ENCODE assay signal across 8 mouse cellular contexts in the genomic region with DNA sequence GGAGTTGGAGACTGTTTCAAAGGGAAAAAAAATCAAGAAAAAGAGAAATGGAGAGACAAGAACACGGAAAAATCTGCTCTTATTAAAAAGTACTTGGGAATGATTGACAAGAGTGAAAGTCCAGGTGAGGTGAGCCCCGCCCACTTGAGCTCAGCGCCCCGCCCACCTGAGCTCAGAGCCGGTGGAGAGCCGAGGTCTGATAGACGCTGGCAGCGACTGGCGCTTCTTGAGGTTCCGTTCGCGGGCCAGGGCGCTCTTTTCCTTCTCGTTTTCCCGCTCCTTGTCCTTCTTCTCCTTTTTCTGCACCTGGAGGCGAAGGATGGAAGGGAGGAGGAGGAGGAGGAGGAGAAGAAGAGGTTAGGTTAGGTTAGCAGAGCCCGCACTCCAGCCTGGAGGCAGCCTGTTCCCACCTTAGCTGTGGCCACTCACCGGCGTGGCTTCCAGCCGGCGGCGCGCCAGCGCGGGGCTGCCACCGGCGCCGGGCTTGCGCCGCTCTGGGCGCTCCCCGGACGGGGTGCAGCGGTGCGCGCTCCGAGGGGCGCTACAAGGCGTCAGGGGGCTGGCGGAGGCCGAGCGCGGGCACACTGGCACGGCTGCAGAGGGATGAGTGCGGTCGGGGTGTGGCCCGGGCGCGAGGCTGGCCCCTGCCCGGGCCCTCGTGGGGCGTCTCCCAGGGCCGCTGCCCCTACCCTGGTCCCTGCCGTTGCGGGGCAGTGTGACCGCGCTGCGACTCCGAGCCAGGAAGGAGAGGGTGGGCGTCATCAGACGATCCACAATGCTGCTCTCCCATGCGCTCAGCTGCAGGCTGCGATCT. TPM values are rescaled to one million over a fixed set of nuclear protein-coding genes. Genes with fewer than 3 reads are reported as not detected.
A peak's percentile ranks its signal among the peaks of the same experiment; 100 is the strongest.
DNase-seq lines count a peak whose midpoint lies in the region; ATAC-seq and TF ChIP-seq lines count a peak whose summit lies in the region.
"Had no signal": no experiment of that assay in that cellular context is flagged by ENCODE, and none has a peak within 500 bp of the region (broad histone marks: within the 10 kb centered on the region; RNA-seq: fewer than 3 reads in every experiment).

No protein-coding gene starts in this region.

- WGBS in heart, postnatal 0 days: 45% methylated on average over 61 of the region's 63 CpGs
- WGBS in limb, embryonic 12.5 days: 46% methylated on average over 58 of the region's 63 CpGs
- 50% methylated on average over 58 of the region's 63 CpGs for WGBS in hindbrain, embryonic 12.5 days

- peaks cover 20% of the 10 kb centered on the region for H3K4me1 ChIP-seq in heart, postnatal 0 days (ENCODE audit: control insufficient read depth, insufficient read depth)
- peaks cover 16% of the 10 kb centered on the region for H3K4me1 ChIP-seq in limb, embryonic 12.5 days (replicated peaks)
- peaks cover 7% of the 10 kb centered on the region; the same call in 1 of the 2 replicates for H3K4me1 ChIP-seq in hindbrain, embryonic 12.5 days
- H3K4me1 ChIP-seq: liver, embryonic 15.5 days had no signal

- H3K9me3 ChIP-seq in heart, postnatal 0 days (replicated peaks; ENCODE audit: control insufficient read depth, low read length): no peaks in the 10 kb centered on the region
- no peaks in the 10 kb centered on the region for H3K9me3 ChIP-seq in limb, embryonic 12.5 days
- no peaks in the 10 kb centered on the region for H3K9me3 ChIP-seq in hindbrain, embryonic 12.5 days (replicated peaks)
- H3K9me3 ChIP-seq: liver, embryonic 15.5 days had no signal

- ATAC-seq in heart, postnatal 0 days (ENCODE audit: insufficient read depth, low read depth): peak; percentile 5; the same call in 1 of the 2 replicates
- no peak for ATAC-seq in limb, embryonic 12.5 days (ENCODE audit: insufficient number of reproducible peaks, insufficient read depth, low FRiP score, low TSS enrichment, low read depth)
- no peak for ATAC-seq in hindbrain, embryonic 12.5 days (ENCODE audit: low FRiP score)

- no peak overlapping the region for H3K9ac ChIP-seq in heart, postnatal 0 days (replicated peaks; ENCODE audit: low read depth, low read length)
- no peak overlapping the region for H3K9ac ChIP-seq in limb, embryonic 12.5 days (replicated peaks)
- no peak overlapping the region for H3K9ac ChIP-seq in hindbrain, embryonic 12.5 days
- H3K9ac ChIP-seq: liver, embryonic 15.5 days had no signal

- peak overlapping the region; percentile 88 for H3K27ac ChIP-seq in heart, postnatal 0 days (ENCODE audit: low read depth)
- H3K27ac ChIP-seq in limb, embryonic 12.5 days: peak overlapping the region; percentile 25; the same call in 1 of the 2 replicates
- no peak overlapping the region for H3K27ac ChIP-seq in hindbrain, embryonic 12.5 days
- H3K27ac ChIP-seq: liver, embryonic 15.5 days had no signal

- H3K36me3 ChIP-seq in heart, postnatal 0 days (replicated peaks; ENCODE audit: control insufficient read depth, insufficient read depth, low read length): peaks cover 87% of the 10 kb centered on the region
- peaks cover 99% of the 10 kb centered on the region for H3K36me3 ChIP-seq in limb, embryonic 12.5 days
- H3K36me3 ChIP-seq in hindbrain, embryonic 12.5 days: peaks cover 99% of the 10 kb centered on the region

- peak overlapping the region; percentile 28; the same call in 1 of the 2 replicates for H3K4me2 ChIP-seq in heart, postnatal 0 days (ENCODE audit: low read depth, low read length)
- H3K4me2 ChIP-seq in limb, embryonic 12.5 days: no peak overlapping the region
- no peak overlapping the region for H3K4me2 ChIP-seq in hindbrain, embryonic 12.5 days (replicated peaks)
- H3K4me2 ChIP-seq: liver, embryonic 15.5 days had no signal

- no peak for TF ChIP-seq CTCF in heart, postnatal 0 days (IDR thresholded peaks at IDR 0.05; ENCODE audit: low read depth)

- H3K4me3 ChIP-seq in heart, postnatal 0 days (ENCODE audit: low read depth, low read length): no peak overlapping the region
- no peak overlapping the region for H3K4me3 ChIP-seq in limb, embryonic 12.5 days (replicated peaks)
- no peak overlapping the region for H3K4me3 ChIP-seq in hindbrain, embryonic 12.5 days
- H3K4me3 ChIP-seq: liver, embryonic 15.5 days had no signal

- TF ChIP-seq EP300 in heart, postnatal 0 days (IDR thresholded peaks at IDR 0.05; ENCODE audit: low read depth): no peak

- no peaks in the 10 kb centered on the region for H3K27me3 ChIP-seq in heart, postnatal 0 days (ENCODE audit: control insufficient read depth, insufficient read depth, low read length)
- H3K27me3 ChIP-seq in limb, embryonic 12.5 days: no peaks in the 10 kb centered on the region
- no peaks in the 10 kb centered on the region for H3K27me3 ChIP-seq in hindbrain, embryonic 12.5 days
- H3K27me3 ChIP-seq: liver, embryonic 15.5 days had no signal

- DNase-seq in right cerebral cortex, postnatal 10 days (ENCODE audit: low spot score in 2 of 2): peak; percentile 31 to 32
- DNase-seq in right cerebral cortex, adult 18-20 months: no peak
- DNase-seq in heart, postnatal 0 days (ENCODE audit: low spot score): no peak
- peak; percentile 71 for DNase-seq in testis, postnatal 14 days (ENCODE audit: low spot score)
- no peak for DNase-seq in MN1 (ENCODE audit: low spot score)

RNA-seq across cellular contexts. Expression of gene Map7d1, which starts 19.5 kb away (rescaled TPM):
- 75.0 and 90.1 TPM in 2 replicates for total RNA-seq in heart, postnatal 0 days (2014; rRNA removed; ENCODE audit: low replicate concordance)
- 35.2 and 37.5 TPM in 2 replicates for polyA plus RNA-seq in heart, postnatal 0 days (2015; fragmentation: Nextera tagmentation; extraction: Ambion mirVana)
- 83.5 and 85.1 TPM in 2 replicates for polyA plus RNA-seq in limb, embryonic 12.5 days (2016; fragmentation: Nextera tagmentation; extraction: Ambion mirVana)
- 143 and 150 TPM in 2 replicates for polyA plus RNA-seq in hindbrain, embryonic 12.5 days (2016; fragmentation: Nextera tagmentation; extraction: Ambion mirVana)

RNA-seq across cellular contexts. Expression of gene Trappc3, which starts 25.5 kb away (rescaled TPM):
- 46.4 and 63.1 TPM in 2 replicates for total RNA-seq in heart, postnatal 0 days (2014; rRNA removed; ENCODE audit: low replicate concordance)
- 80.3 and 86.7 TPM in 2 replicates for polyA plus RNA-seq in heart, postnatal 0 days (2015; fragmentation: Nextera tagmentation; extraction: Ambion mirVana)
- polyA plus RNA-seq in limb, embryonic 12.5 days (2016; fragmentation: Nextera tagmentation; extraction: Ambion mirVana): 105 and 111 TPM in 2 replicates
- polyA plus RNA-seq in hindbrain, embryonic 12.5 days (2016; fragmentation: Nextera tagmentation; extraction: Ambion mirVana): 109 and 113 TPM in 2 replicates

RNA-seq across cellular contexts. Expression of gene Thrap3, which starts 34.1 kb away (rescaled TPM):
- 84.1 and 121 TPM in 2 replicates for total RNA-seq in heart, postnatal 0 days (2014; rRNA removed; ENCODE audit: low replicate concordance)
- 86.1 and 96.7 TPM in 2 replicates for polyA plus RNA-seq in heart, postnatal 0 days (2015; fragmentation: Nextera tagmentation; extraction: Ambion mirVana)
- polyA plus RNA-seq in limb, embryonic 12.5 days (2016; fragmentation: Nextera tagmentation; extraction: Ambion mirVana): 303 and 349 TPM in 2 replicates
- 250 and 255 TPM in 2 replicates for polyA plus RNA-seq in hindbrain, embryonic 12.5 days (2016; fragmentation: Nextera tagmentation; extraction: Ambion mirVana)

RNA-seq across cellular contexts. Expression of gene Col8a2, which starts 49.9 kb away (rescaled TPM):
- 3.8 and 4.3 TPM in 2 replicates for total RNA-seq in heart, postnatal 0 days (2014; rRNA removed; ENCODE audit: low replicate concordance)
- 0.71 and 1.1 TPM in 2 replicates for polyA plus RNA-seq in heart, postnatal 0 days (2015; fragmentation: Nextera tagmentation; extraction: Ambion mirVana)
- 13.3 and 16.7 TPM in 2 replicates for polyA plus RNA-seq in limb, embryonic 12.5 days (2016; fragmentation: Nextera tagmentation; extraction: Ambion mirVana)
- polyA plus RNA-seq in hindbrain, embryonic 12.5 days (2016; fragmentation: Nextera tagmentation; extraction: Ambion mirVana): 50.1 and 56.7 TPM in 2 replicates

Comparison
In these comparisons a context has a peak if more than half of its experiments do, and no peak if none do; other contexts are left out.
1. DNase-seq: peak in right cerebral cortex, postnatal 10 days (2 of 2) and testis, postnatal 14 days (single experiment); none in right cerebral cortex, adult 18-20 months (single experiment), heart, postnatal 0 days (single experiment) and MN1 (single experiment).